Mouse (Mus musculus) midbrain, embryonic 12.5 days (tissue): ENCODE measurements at regions not wholly inside any gene's neighbourhood (a gene's known extent, or its start where the extent isn't known, plus 50 kb on each side); places are given as distances from the start of the nearest gene placed in this dataset.

Experiments
- ATAC-seq: fragments of 200-750 bp; cut with Nextera tagmentation; 2 replicates; pipeline ENCODE4 v1.8.0; 2017; ENCODE audit warnings: low read depth, moderate TSS enrichment, moderate library complexity; ENCODE audit not compliant: low FRiP score
- H3K27ac ChIP-seq: fragments of 300-500 bp; sonication (generic); replicated peaks from 2 replicates; pipeline ENCODE4 v1.5.1; 2016; ENCODE audit warnings: mild to moderate bottlenecking
- H3K27me3 ChIP-seq: fragments of 300-500 bp; sonication (generic); 2 replicates; pipeline ENCODE4 v1.6.1; 2016; ENCODE audit warnings: mild to moderate bottlenecking
- H3K36me3 ChIP-seq: fragments of 300-500 bp; sonication (generic); 2 replicates; pipeline ENCODE4 v1.6.1; 2016
- H3K4me1 ChIP-seq: fragments of 300-500 bp; sonication (generic); 2 replicates; pipeline ENCODE4 v1.6.1; 2016
- H3K4me2 ChIP-seq: fragments of 300-500 bp; sonication (generic); replicated peaks from 2 replicates; pipeline ENCODE4 v1.6.1; 2016; ENCODE audit warnings: mild to moderate bottlenecking, moderate library complexity
- H3K4me3 ChIP-seq: fragments of 300-500 bp; sonication (generic); 2 replicates; pipeline ENCODE4 v1.5.1; 2016; ENCODE audit warnings: mild to moderate bottlenecking
- H3K9ac ChIP-seq: fragments of 300-500 bp; sonication (generic); replicated peaks from 2 replicates; pipeline ENCODE4 v1.6.1; 2016; ENCODE audit warnings: mild to moderate bottlenecking, moderate library complexity
- H3K9me3 ChIP-seq: fragments of 300-500 bp; sonication (generic); 2 replicates; pipeline ENCODE4 v1.6.1; 2016; ENCODE audit warnings: mild to moderate bottlenecking
- WGBS: fragments of 180-500 bp; shearing (Covaris S2); methylation state at CpG from one replicate; pipeline ENCODE4 v1.1.7; 2016; 5-methylcytosine and 5-hydroxymethylcytosine counted together

GRCm38 (mm10) chr12:68997259-68997658 lies 161.7 kb downstream of the Rps29 start:
- no peaks in the 10 kb centered on the region for H3K27me3 ChIP-seq
- H3K4me3 ChIP-seq = no peak overlapping the region
- 45% methylated on average over 6 of the region's 6 CpGs for whole genome bisulfite sequencing
- H3K9ac ChIP-seq = no peak overlapping the region
- ATAC-seq = peak; percentile 63
- H3K27ac ChIP-seq = peak overlapping the region; percentile 50
- no peaks in the 10 kb centered on the region; the same call in 1 of the 2 replicates for H3K4me1 ChIP-seq
- no peaks in the 10 kb centered on the region for H3K36me3 ChIP-seq
- H3K4me2 ChIP-seq = peak overlapping the region; percentile 30
- no peaks in the 10 kb centered on the region for H3K9me3 ChIP-seq

- ATAC-seq = peak; percentile 83
- Histone ChIP-seq H3K4me1 (no peaks in the 10 kb centered on the region; the same call in 1 of the 2 replicates), H3K9me3 (no peaks in the 10 kb centered on the region), H3K27me3 (no peaks in the 10 kb centered on the region), H3K4me2 (peak overlapping the region; percentile 30), H3K27ac (peak overlapping the region; percentile 61), H3K4me3 (no peak overlapping the region), H3K36me3 (no peaks in the 10 kb centered on the region), H3K9ac (no peak overlapping the region)
- WGBS = 30% methylated on average over 12 of the region's 12 CpGs
Observed at GRCm38 (mm10) chr12:68996740-68997139, 162.2 kb downstream of the Rps29 start.

- Histone ChIP-seq H3K4me3 (no peak overlapping the region), H3K4me2 (no peak overlapping the region), H3K27ac (no peak overlapping the region), H3K9me3 (no peaks in the 10 kb centered on the region), H3K27me3 (no peaks in the 10 kb centered on the region), H3K4me1 (no peaks in the 10 kb centered on the region), H3K9ac (no peak overlapping the region), H3K36me3 (no peaks in the 10 kb centered on the region)
- 89% methylated on average over 4 of the region's 4 CpGs for WGBS
- ATAC-seq = no peak
Observed at GRCm38 (mm10) chr12:68980640-68981039, 178.3 kb downstream of the Rps29 start.

GRCm38 (mm10) chr12:68980173-68980572 lies 178.8 kb downstream of the Rps29 start:
- no peak for ATAC-seq
- Histone ChIP-seq H3K27ac (no peak overlapping the region), H3K4me1 (no peaks in the 10 kb centered on the region), H3K4me2 (no peak overlapping the region), H3K36me3 (no peaks in the 10 kb centered on the region), H3K9me3 (no peaks in the 10 kb centered on the region), H3K4me3 (no peak overlapping the region), H3K9ac (no peak overlapping the region), H3K27me3 (no peaks in the 10 kb centered on the region)
- 83% methylated on average over 4 of the region's 4 CpGs for WGBS

GRCm38 (mm10) chr12:68979232-68979631 lies 179.8 kb downstream of the Rps29 start:
- H3K36me3 ChIP-seq = no peaks in the 10 kb centered on the region
- ATAC-seq = no peak
- 42% methylated on average over 3 of the region's 3 CpGs for WGBS
- H3K27me3 ChIP-seq = no peaks in the 10 kb centered on the region
- no peaks in the 10 kb centered on the region for H3K9me3 ChIP-seq
- H3K4me2 ChIP-seq = no peak overlapping the region
- H3K9ac ChIP-seq = no peak overlapping the region
- H3K4me1 ChIP-seq = no peaks in the 10 kb centered on the region
- no peak overlapping the region for H3K4me3 ChIP-seq
- H3K27ac ChIP-seq = no peak overlapping the region

- Histone ChIP-seq H3K4me3 (no peak overlapping the region), H3K27me3 (no peaks in the 10 kb centered on the region), H3K4me2 (no peak overlapping the region), H3K27ac (no peak overlapping the region), H3K36me3 (no peaks in the 10 kb centered on the region), H3K9ac (no peak overlapping the region), H3K4me1 (no peaks in the 10 kb centered on the region), H3K9me3 (no peaks in the 10 kb centered on the region)
- 71% methylated on average over 4 of the region's 4 CpGs for WGBS
- no peak for ATAC-seq
Observed at GRCm38 (mm10) chr12:68977276-68977675, 181.7 kb downstream of the Rps29 start.

GRCm38 (mm10) chr12:68947240-68947639 lies 211.7 kb downstream of the Rps29 start:
- H3K27me3 ChIP-seq = no peaks in the 10 kb centered on the region
- no peak for ATAC-seq
- H3K4me3 ChIP-seq = no peak overlapping the region
- no peak overlapping the region for H3K27ac ChIP-seq
- H3K4me2 ChIP-seq = no peak overlapping the region
- H3K9me3 ChIP-seq = no peaks in the 10 kb centered on the region
- H3K9ac ChIP-seq = no peak overlapping the region
- no peaks in the 10 kb centered on the region for H3K4me1 ChIP-seq
- whole genome bisulfite sequencing = 87% methylated on average over 2 of the region's 2 CpGs
- no peaks in the 10 kb centered on the region for H3K36me3 ChIP-seq

- H3K9ac ChIP-seq = no peak overlapping the region
- no peaks in the 10 kb centered on the region for H3K36me3 ChIP-seq
- ATAC-seq = no peak
- no peaks in the 10 kb centered on the region for H3K9me3 ChIP-seq
- no peaks in the 10 kb centered on the region for H3K4me1 ChIP-seq
- no peak overlapping the region for H3K27ac ChIP-seq
- H3K4me3 ChIP-seq = no peak overlapping the region
- no peaks in the 10 kb centered on the region for H3K27me3 ChIP-seq
- no peak overlapping the region for H3K4me2 ChIP-seq
- 44% methylated on average over 6 of the region's 6 CpGs for WGBS
Observed at GRCm38 (mm10) chr12:68910590-68910989, 248.4 kb downstream of the Rps29 start.

- 94% methylated on average over 1 of the region's 1 CpGs for WGBS
Observed at GRCm38 (mm10) chr12:68904770-68905169, 254.2 kb downstream of the Rps29 start.

GRCm38 (mm10) chr12:68889141-68889540 lies 269.8 kb downstream of the Rps29 start:
- no peaks in the 10 kb centered on the region for H3K4me1 ChIP-seq
- no peak overlapping the region for H3K4me2 ChIP-seq
- H3K36me3 ChIP-seq = no peaks in the 10 kb centered on the region
- H3K9me3 ChIP-seq = no peaks in the 10 kb centered on the region
- H3K27ac ChIP-seq = no peak overlapping the region
- no peak overlapping the region for H3K4me3 ChIP-seq
- no peak overlapping the region for H3K9ac ChIP-seq
- 88% methylated on average over 3 of the region's 3 CpGs for WGBS
- ATAC-seq = no peak
- H3K27me3 ChIP-seq = no peaks in the 10 kb centered on the region

More at GRCm38 (mm10) chr12:68904770-68905169, 254.2 kb downstream of the Rps29 start:
- H3K9ac ChIP-seq = no peak overlapping the region
- no peaks in the 10 kb centered on the region for H3K36me3 ChIP-seq
- no peak overlapping the region for H3K4me3 ChIP-seq
- H3K9me3 ChIP-seq = no peaks in the 10 kb centered on the region
- H3K4me1 ChIP-seq = no peaks in the 10 kb centered on the region
- no peak overlapping the region for H3K27ac ChIP-seq
- H3K4me2 ChIP-seq = no peak overlapping the region
- H3K27me3 ChIP-seq = no peaks in the 10 kb centered on the region
- no peak for ATAC-seq

GRCm38 (mm10) chr12:68882503-68882902 lies 276.5 kb downstream of the Rps29 start:
- no peaks in the 10 kb centered on the region for H3K4me1 ChIP-seq
- 98% methylated on average over 6 of the region's 6 CpGs for WGBS
- H3K9ac ChIP-seq = no peak overlapping the region
- H3K4me2 ChIP-seq = no peak overlapping the region
- H3K36me3 ChIP-seq = no peaks in the 10 kb centered on the region
- no peak overlapping the region for H3K4me3 ChIP-seq
- ATAC-seq = no peak
- no peaks in the 10 kb centered on the region for H3K9me3 ChIP-seq
- no peaks in the 10 kb centered on the region for H3K27me3 ChIP-seq
- no peak overlapping the region for H3K27ac ChIP-seq

- Histone ChIP-seq H3K27me3 (no peaks in the 10 kb centered on the region), H3K4me2 (no peak overlapping the region), H3K4me1 (no peaks in the 10 kb centered on the region), H3K9me3 (no peaks in the 10 kb centered on the region), H3K36me3 (no peaks in the 10 kb centered on the region), H3K4me3 (no peak overlapping the region), H3K9ac (no peak overlapping the region), H3K27ac (no peak overlapping the region)
- no peak for ATAC-seq
Observed at GRCm38 (mm10) chr12:68879425-68879824, 279.6 kb downstream of the Rps29 start.

- Histone ChIP-seq H3K4me3 (no peak overlapping the region), H3K9me3 (no peaks in the 10 kb centered on the region), H3K9ac (no peak overlapping the region), H3K4me1 (no peaks in the 10 kb centered on the region), H3K4me2 (no peak overlapping the region), H3K36me3 (no peaks in the 10 kb centered on the region), H3K27ac (no peak overlapping the region), H3K27me3 (no peaks in the 10 kb centered on the region)
- WGBS = 95% methylated on average over 4 of the region's 4 CpGs
- no peak for ATAC-seq
Observed at GRCm38 (mm10) chr12:68871259-68871658, 287.7 kb downstream of the Rps29 start.
